Mouse (Mus musculus): ENCODE measurements around the gene Pvalb.

Pvalb gene

DNA sequence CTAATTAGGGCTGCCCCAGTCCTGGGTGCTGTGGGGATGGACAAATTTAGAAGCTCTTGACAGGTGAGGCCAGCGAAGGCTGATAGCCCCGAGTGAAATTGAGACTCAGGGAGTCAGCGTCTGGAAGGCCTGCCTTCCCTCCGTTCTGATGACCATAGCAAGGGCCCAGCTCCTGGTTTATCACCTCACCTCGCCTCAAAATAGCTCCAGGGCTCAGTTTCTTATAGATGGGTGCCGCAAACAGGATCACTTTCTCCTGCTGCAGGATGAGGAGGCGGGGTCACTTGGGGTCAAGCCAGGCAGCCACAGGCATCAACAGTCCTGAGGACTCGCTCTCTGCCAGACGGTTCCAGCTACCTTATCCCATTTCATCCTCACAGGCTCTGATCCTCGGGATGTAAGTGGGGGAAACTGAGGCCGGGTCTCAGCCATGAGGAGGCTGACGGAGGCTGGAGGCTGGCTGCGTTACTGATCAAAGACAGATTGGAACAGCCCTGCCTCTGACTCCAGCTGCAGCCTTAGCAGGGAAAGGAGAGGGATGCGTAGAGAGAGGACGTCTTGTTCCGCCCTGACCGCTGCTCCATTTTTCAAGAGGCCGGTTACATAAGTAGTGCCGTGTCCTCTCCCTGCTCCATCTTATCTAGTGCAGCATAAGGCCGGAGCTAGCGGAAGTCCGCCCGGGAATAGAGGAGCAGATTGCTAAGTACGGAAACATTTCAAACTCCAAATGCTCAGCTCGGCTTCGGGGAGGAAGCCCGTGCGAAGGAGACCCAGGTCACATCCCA is 10.9 kb downstream of the Pvalb start:
- DNase-seq (ENCODE audit: low spot score): no peak

DNA sequence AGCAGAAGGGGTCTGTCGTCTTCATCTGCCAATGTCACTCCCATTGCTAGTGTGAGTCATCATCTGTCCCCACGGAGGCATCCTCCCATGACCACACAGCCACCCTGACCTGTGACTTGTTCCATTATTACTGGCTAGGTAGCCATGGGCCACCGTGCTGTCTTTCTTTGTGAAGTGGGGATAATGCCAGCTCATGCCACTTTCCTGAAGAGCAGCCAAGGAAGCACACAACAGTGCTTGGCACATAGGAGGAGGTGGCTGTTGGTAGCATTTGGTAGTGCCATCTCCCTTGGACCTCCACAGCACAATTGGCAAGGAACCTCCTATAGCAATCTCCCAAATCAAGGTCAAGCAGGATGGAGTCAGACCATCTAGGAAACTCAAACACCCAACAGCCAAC is 11.9 kb downstream of the Pvalb start:
- no peak for DNase-seq (ENCODE audit: low spot score)

DNA sequence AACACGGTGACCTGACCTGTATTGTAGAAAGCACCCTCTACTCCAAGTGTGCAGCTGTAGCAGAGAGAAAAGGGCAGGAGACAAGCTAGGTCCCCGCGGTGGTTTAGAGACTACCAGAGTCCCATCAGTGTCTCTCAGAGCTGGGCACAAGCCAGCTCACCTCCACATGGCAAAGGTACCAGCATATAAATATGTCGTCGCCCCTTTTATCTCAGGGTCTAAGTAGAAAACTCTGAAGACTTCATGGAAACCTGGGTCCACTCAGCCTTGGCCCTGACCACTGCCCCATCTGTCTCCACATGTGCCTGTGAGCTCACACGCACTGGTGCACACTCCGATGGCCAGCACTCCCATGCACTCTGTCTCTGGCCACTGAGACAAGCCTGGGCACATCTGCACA is 16.6 kb downstream of the Pvalb start:
- DNase-seq (ENCODE audit: low spot score): no peak

GRCm38 (mm10) chr15:78188546-78188945 is 17.7 kb downstream of the Pvalb start:
- no peak for DNase-seq (ENCODE audit: low spot score)

GRCm38 (mm10) chr15:78186906-78187305 is 19.3 kb downstream of the Pvalb start:
- DNase-seq (ENCODE audit: low spot score): no peak

- DNase-seq (ENCODE audit: low spot score): no peak
Observed at GRCm38 (mm10) chr15:78185609-78186008, 20.6 kb downstream of the Pvalb start.

DNA sequence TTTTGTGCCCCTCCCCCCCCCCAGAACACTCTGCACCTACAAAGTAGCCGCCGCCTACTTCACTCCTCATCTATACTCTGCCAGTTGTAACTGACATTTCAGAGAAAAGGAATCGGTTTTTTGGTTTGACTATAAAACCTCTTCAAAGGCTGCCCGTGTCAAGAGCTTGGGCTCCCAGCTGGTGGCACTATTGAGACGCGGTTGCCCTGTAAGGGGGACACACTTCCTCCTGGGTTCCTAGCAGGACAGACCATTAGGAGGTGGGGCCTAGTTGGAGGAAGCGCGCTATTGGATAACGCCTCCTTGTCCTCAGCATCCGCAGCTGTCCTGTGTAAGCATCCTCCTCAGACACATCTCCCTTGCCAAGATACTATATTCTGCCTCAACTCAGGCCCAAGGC is 21.3 kb downstream of the Pvalb start:
- DNase-seq (ENCODE audit: low spot score): no peak

- DNase-seq (ENCODE audit: low spot score): no peak
Observed at GRCm38 (mm10) chr15:78181701-78182405, 24.3 kb downstream of the Pvalb start.

GRCm38 (mm10) chr15:78179775-78180174 is 26.4 kb downstream of the Pvalb start:
- no peak for DNase-seq (ENCODE audit: low spot score)

- DNase-seq (ENCODE audit: low spot score): no peak
Observed at GRCm38 (mm10) chr15:78178397-78178796, 27.8 kb downstream of the Pvalb start.

DNA sequence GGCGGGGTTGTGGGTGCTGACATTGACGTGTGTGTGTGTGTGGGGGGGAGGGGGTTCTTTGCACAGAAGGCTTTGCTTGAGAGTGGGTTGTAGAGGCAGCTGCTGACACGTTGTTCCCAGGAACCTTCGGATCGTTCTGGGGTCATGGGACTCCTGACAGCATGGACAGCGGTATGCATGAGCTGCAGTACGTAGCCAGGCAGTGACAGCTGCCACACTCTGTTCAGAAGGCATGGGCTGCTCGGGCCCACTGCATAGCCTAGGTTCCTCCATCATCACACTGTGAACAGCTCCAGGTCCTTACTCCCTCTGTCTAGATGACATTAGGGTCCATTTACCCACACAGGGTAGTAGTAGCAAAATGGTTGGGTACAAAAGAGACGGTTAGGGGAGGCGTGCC is 28.9 kb downstream of the Pvalb start:
- no peak for DNase-seq (ENCODE audit: low spot score)

DNA sequence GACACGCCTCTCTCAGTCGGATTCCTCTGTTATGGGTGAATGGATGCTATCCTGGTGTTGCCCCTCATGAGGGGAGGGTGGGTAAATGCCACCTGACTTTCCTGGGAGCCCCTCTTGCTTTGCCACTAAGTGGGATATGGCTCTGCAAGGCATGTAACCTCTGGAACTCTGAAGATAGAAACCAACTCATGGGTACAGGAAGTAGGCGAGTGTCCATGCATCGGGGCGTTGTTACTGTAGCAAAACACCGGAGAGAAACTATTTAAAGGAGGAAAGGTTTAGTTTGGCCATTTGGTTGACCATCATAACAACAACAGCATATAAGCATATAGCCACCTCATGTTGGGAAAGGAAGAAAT is 31.3 kb downstream of the Pvalb start:
- DNase-seq (ENCODE audit: low spot score): no peak

DNA sequence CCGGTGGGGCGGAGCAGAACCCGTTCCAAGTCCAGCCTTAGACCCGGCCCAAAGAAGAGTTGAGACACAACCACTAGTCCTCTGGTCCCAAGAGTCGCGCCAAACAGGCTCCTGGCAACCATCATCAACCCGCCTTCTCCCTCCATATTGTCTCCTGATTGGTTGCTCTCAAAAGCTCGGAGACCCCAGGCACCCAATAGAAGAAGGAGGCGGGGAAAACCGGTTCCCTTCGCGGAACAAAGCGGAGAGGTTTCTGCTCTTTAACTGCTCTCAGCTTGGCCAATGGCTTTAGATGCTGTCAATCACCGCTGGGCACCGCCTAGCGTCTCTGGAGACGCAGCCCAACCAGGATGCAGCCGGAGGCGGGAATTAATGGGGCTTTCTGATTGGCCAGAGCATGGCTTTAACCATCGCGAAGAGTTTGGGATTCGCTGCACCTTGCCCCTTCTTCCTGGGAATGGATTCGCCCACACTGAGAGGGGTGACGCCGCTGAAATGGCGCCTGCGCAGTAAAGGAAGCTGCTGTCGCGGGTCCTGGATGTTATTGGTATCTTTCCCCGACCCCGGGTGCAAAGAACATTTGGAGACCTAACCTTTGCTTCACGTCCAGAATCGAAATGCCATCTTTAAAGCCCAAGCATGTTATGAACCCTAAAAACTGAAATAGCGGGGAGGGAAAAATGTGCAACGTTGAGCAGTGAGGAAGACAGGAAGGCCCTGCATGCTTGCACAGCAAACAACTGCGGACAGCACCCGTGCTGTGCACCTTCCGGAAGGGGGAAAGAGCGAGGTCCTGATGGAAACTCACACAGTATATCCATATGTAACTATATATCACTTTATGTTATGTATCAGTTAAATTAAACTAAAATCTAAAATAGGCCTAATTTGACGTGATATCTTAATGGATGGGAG is 32.0 kb downstream of the Pvalb start, which contains the start of gene Ift27:
TSS of gene Ift27 (minus strand) at position 136 of the 915 bp plus-strand sequence.
- DNase-seq (ENCODE audit: low spot score): peak; percentile 85

DNA sequence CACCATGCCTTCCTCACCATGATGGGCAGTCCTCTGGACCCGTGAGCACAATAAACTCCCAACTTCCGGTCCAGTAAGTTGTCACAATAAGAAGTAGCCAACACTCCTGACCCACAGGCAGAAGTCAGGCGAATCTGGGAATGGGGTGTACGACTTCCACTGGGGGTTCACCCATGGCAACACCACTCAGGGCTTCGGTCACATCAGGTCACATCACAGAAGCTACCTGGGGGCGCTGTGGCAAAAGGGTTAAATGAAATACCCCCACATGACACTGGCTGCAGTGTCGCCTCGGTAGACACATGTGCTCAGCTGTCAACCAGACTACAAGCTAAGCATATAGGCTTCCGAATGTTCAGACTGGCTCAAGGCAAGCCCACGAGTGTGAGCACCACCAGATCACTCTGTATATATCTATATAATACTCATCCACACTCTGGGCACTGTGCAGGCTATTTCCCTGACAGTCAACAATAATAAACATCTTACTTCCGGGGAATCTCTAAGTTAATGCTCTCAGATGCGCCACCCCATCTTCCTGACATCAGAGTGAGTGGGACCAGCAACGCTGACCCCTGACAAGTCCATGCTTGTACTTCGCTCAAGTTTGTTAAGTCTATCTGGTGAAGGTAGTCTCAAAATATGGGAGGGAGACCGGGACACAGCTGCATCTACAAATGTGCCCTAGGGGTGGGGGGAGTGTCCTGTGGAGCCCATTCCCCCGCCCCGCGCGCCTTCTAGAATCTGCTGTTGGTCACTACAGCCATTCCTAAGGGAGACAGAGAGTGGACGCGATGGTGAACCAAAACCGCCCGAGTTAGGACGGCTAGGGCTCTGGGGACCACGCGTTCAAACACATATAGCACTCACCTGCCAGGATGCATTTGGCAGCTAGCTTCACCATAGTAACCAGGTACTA is 33.0 kb downstream of the Pvalb start:
- no peak for DNase-seq (ENCODE audit: low spot score)

- no peak for DNase-seq (ENCODE audit: low spot score)
Observed at GRCm38 (mm10) chr15:78172256-78172898, 33.8 kb downstream of the Pvalb start.

GRCm38 (mm10) chr15:78171651-78172050 is 34.5 kb downstream of the Pvalb start:
- no peak for DNase-seq (ENCODE audit: low spot score)

- no peak for DNase-seq (ENCODE audit: low spot score)
Observed at GRCm38 (mm10) chr15:78170708-78171107, 35.5 kb downstream of the Pvalb start.

- DNase-seq (ENCODE audit: low spot score): no peak
Observed at GRCm38 (mm10) chr15:78169566-78169965, 36.6 kb downstream of the Pvalb start.

DNA sequence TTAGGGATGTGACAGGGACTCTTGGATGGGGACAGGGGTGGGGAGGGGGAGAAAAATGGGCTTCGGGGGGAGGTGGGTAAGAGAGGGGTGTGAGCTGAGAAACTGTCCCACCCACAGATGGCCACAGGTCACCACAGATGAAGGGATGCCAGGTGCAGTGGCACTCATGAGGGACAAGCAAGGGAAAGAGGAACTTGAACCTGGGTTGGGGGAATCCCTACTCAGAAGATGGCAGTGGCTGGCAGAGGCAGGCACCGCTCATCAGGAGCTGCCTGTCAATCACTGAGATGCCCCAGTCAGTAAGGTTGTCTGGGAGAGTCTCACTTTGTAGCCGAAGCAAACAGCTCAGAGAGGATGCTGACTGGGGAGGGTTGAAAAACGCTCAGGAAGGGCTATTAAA is 40.9 kb downstream of the Pvalb start:
- DNase-seq (ENCODE audit: low spot score): no peak

DNA sequence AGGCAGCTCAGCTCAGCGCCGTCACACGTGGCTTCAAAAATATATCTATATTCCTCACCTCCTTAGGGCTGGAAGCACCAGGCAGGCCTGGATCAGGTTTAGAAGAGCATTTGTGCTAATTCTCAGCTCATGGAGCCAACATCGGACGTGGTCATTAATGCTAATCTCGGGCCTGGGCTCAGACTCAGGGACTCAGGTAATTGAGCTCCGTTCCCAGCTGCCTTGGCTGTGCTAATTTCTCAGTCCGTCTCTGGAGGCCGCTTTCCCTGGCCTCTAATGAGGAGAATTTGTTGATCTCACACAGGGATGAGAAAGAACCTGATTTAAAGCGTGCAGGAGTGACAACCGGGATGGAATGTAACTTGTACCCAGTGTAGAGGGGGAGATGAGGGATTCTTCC is 41.7 kb downstream of the Pvalb start:
- DNase-seq (ENCODE audit: low spot score): no peak

DNA sequence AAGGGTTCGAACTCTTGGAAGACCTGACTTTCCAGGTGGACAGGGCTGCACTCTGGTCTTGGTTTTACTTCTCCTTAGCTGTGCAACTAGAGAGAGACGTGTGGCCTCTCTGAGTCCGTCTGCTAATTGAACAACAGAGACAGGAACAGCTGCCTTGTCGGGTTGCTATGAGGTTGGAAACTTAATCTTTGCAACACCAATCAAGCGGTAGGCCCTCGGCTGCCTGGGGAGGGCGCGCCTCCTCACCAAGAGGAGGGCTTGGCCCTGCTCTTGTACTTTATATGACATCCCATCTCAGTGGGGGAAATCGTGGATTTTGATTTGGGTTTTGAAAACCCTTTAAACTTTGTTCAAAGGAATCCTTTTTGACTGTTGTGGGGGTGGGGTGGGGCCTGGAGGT is 44.3 kb downstream of the Pvalb start:
- DNase-seq (ENCODE audit: low spot score): no peak
